Mouse (Mus musculus): ENCODE results near the gene Scaf4. TPM values are rescaled to one million over a fixed set of nuclear protein-coding genes. Genes with fewer than 3 reads are reported as not detected.
"Not testable (repeated sequence)": the region's sequence is repeated elsewhere in the genome, so short reads cannot be mapped to it uniquely, and the experiment has no call there.

Gene Scaf4
- polyA plus RNA-seq, 1 experiment from 2014 or later, result 34.7 TPM

- no peaks in the 10 kb centered on the region for H3K27me3 ChIP-seq (replicated peaks)
- 94% methylated on average over 7 of the region's 7 CpGs for WGBS
- no peak for ATAC-seq (ENCODE audit: low FRiP score, low read depth)
- no peaks in the 10 kb centered on the region for H3K4me1 ChIP-seq
- H3K9ac ChIP-seq, result no peak overlapping the region
- peaks cover 60% of the 10 kb centered on the region for H3K36me3 ChIP-seq
- H3K9me3 ChIP-seq, result no peaks in the 10 kb centered on the region
- H3K27ac ChIP-seq, result no peak overlapping the region
- H3K4me2 ChIP-seq (replicated peaks), result no peak overlapping the region
- H3K4me3 ChIP-seq, result no peak overlapping the region
Measured at GRCm38 (mm10) chr16:90258950-90259349, 25.4 kb downstream of the Scaf4 start.

GRCm38 (mm10) chr16:90252521-90252920 is 31.8 kb downstream of the Scaf4 start:
- H3K36me3 ChIP-seq, result peaks cover 65% of the 10 kb centered on the region
- no peak overlapping the region for H3K4me3 ChIP-seq
- H3K4me2 ChIP-seq (replicated peaks), result no peak overlapping the region
- no peak overlapping the region for H3K27ac ChIP-seq
- WGBS, result 88% methylated on average over 2 of the region's 2 CpGs
- H3K27me3 ChIP-seq (replicated peaks), result no peaks in the 10 kb centered on the region
- H3K9ac ChIP-seq, result no peak overlapping the region
- no peak for ATAC-seq (ENCODE audit: low FRiP score, low read depth)
- no peaks in the 10 kb centered on the region for H3K9me3 ChIP-seq
- H3K4me1 ChIP-seq, result no peaks in the 10 kb centered on the region

- peaks cover 63% of the 10 kb centered on the region for H3K36me3 ChIP-seq
- not testable (repeated sequence) for H3K4me2 ChIP-seq (replicated peaks); H3K9me3 ChIP-seq; H3K4me3 ChIP-seq; H3K27me3 ChIP-seq (replicated peaks); ATAC-seq (ENCODE audit: low FRiP score, low read depth); H3K9ac ChIP-seq; H3K27ac ChIP-seq; H3K4me1 ChIP-seq
- WGBS, result 86% methylated on average over 3 of the region's 3 CpGs
Measured at GRCm38 (mm10) chr16:90251256-90251655, 33.0 kb downstream of the Scaf4 start.

- Histone ChIP-seq H3K9ac (no peak overlapping the region), H3K27me3 (replicated peaks) (no peaks in the 10 kb centered on the region), H3K4me1 (no peaks in the 10 kb centered on the region), H3K4me2 (replicated peaks) (no peak overlapping the region), H3K4me3 (no peak overlapping the region), H3K36me3 (peaks cover 74% of the 10 kb centered on the region), H3K27ac (no peak overlapping the region), H3K9me3 (no peaks in the 10 kb centered on the region)
- WGBS, result 91% methylated on average over 7 of the region's 7 CpGs
- no peak for ATAC-seq (ENCODE audit: low FRiP score, low read depth)
Measured at GRCm38 (mm10) chr16:90250099-90250498, 34.2 kb downstream of the Scaf4 start.

- Histone ChIP-seq H3K27me3 (replicated peaks) (no peaks in the 10 kb centered on the region), H3K4me2 (replicated peaks) (no peak overlapping the region), H3K9ac (no peak overlapping the region), H3K9me3 (no peaks in the 10 kb centered on the region), H3K4me1 (no peaks in the 10 kb centered on the region), H3K27ac (no peak overlapping the region), H3K36me3 (peaks cover 72% of the 10 kb centered on the region), H3K4me3 (no peak overlapping the region)
- WGBS, result 74% methylated on average over 17 of the region's 17 CpGs
- ATAC-seq (ENCODE audit: low FRiP score, low read depth), result no peak
Measured at GRCm38 (mm10) chr16:90242426-90243304, 41.6 kb downstream of the Scaf4 start.

- Histone ChIP-seq H3K27ac (no peak overlapping the region), H3K9ac (no peak overlapping the region), H3K4me3 (no peak overlapping the region), H3K4me1 (no peaks in the 10 kb centered on the region), H3K9me3 (no peaks in the 10 kb centered on the region), H3K36me3 (peaks cover 66% of the 10 kb centered on the region), H3K27me3 (replicated peaks) (no peaks in the 10 kb centered on the region), H3K4me2 (replicated peaks) (no peak overlapping the region)
- WGBS, result 84% methylated on average over 4 of the region's 4 CpGs
- ATAC-seq (ENCODE audit: low FRiP score, low read depth), result no peak
Measured at GRCm38 (mm10) chr16:90241875-90242274, 42.4 kb downstream of the Scaf4 start.

GRCm38 (mm10) chr16:90239128-90239746 is 45.1 kb downstream of the Scaf4 start:
- Histone ChIP-seq H3K9ac (no peak overlapping the region), H3K27ac (no peak overlapping the region), H3K4me1 (no peaks in the 10 kb centered on the region), H3K9me3 (no peaks in the 10 kb centered on the region), H3K36me3 (peaks cover 43% of the 10 kb centered on the region), H3K27me3 (replicated peaks) (no peaks in the 10 kb centered on the region), H3K4me3 (no peak overlapping the region), H3K4me2 (replicated peaks) (no peak overlapping the region)
- ATAC-seq (ENCODE audit: low FRiP score, low read depth), result no peak
- WGBS, result 90% methylated on average over 6 of the region's 6 CpGs

GRCm38 (mm10) chr16:90235188-90235587 is 49.1 kb downstream of the Scaf4 start:
- H3K9me3 ChIP-seq, result no peaks in the 10 kb centered on the region
- H3K27ac ChIP-seq, result no peak overlapping the region
- no peaks in the 10 kb centered on the region for H3K4me1 ChIP-seq
- no peak overlapping the region for H3K4me3 ChIP-seq
- H3K36me3 ChIP-seq, result peaks cover 13% of the 10 kb centered on the region
- H3K9ac ChIP-seq, result no peak overlapping the region
- no peak for ATAC-seq (ENCODE audit: low FRiP score, low read depth)
- 94% methylated on average over 3 of the region's 3 CpGs for WGBS
- no peak overlapping the region for H3K4me2 ChIP-seq (replicated peaks)
- no peaks in the 10 kb centered on the region for H3K27me3 ChIP-seq (replicated peaks)

GRCm38 (mm10) chr16:90234617-90235016 is 49.7 kb downstream of the Scaf4 start:
- no peaks in the 10 kb centered on the region for H3K4me1 ChIP-seq
- WGBS, result 78% methylated on average over 6 of the region's 6 CpGs
- H3K4me3 ChIP-seq, result no peak overlapping the region
- H3K9me3 ChIP-seq, result no peaks in the 10 kb centered on the region
- ATAC-seq (ENCODE audit: low FRiP score, low read depth), result no peak
- no peak overlapping the region for H3K9ac ChIP-seq
- H3K27me3 ChIP-seq (replicated peaks), result no peaks in the 10 kb centered on the region
- H3K36me3 ChIP-seq, result peaks cover 14% of the 10 kb centered on the region
- H3K27ac ChIP-seq, result no peak overlapping the region
- no peak overlapping the region for H3K4me2 ChIP-seq (replicated peaks)

- no peaks in the 10 kb centered on the region for H3K27me3 ChIP-seq (replicated peaks)
- no peak overlapping the region for H3K27ac ChIP-seq
- H3K4me2 ChIP-seq (replicated peaks), result no peak overlapping the region
- H3K9ac ChIP-seq, result no peak overlapping the region
- peaks cover 15% of the 10 kb centered on the region for H3K36me3 ChIP-seq
- no peaks in the 10 kb centered on the region for H3K4me1 ChIP-seq
- WGBS, result 93% methylated on average over 10 of the region's 10 CpGs
- ATAC-seq (ENCODE audit: low FRiP score, low read depth), result no peak
- no peak overlapping the region for H3K4me3 ChIP-seq
- no peaks in the 10 kb centered on the region for H3K9me3 ChIP-seq
Measured at GRCm38 (mm10) chr16:90233702-90234101, 50.6 kb downstream of the Scaf4 start.

GRCm38 (mm10) chr16:90231302-90231701 is 53.0 kb downstream of the Scaf4 start:
- Histone ChIP-seq H3K4me2 (replicated peaks) (no peak overlapping the region), H3K27ac (no peak overlapping the region), H3K4me3 (no peak overlapping the region), H3K36me3 (peaks cover 28% of the 10 kb centered on the region), H3K27me3 (replicated peaks) (no peaks in the 10 kb centered on the region), H3K9me3 (no peaks in the 10 kb centered on the region), H3K9ac (no peak overlapping the region), H3K4me1 (no peaks in the 10 kb centered on the region)
- no peak for ATAC-seq (ENCODE audit: low FRiP score, low read depth)
- 92% methylated on average over 7 of the region's 7 CpGs for WGBS

- no peaks in the 10 kb centered on the region for H3K4me1 ChIP-seq
- no peak overlapping the region for H3K27ac ChIP-seq
- no peaks in the 10 kb centered on the region for H3K9me3 ChIP-seq
- no peak overlapping the region for H3K9ac ChIP-seq
- ATAC-seq (ENCODE audit: low FRiP score, low read depth), result no peak
- WGBS, result 86% methylated on average over 6 of the region's 6 CpGs
- H3K27me3 ChIP-seq (replicated peaks), result no peaks in the 10 kb centered on the region
- no peak overlapping the region for H3K4me3 ChIP-seq
- no peak overlapping the region for H3K4me2 ChIP-seq (replicated peaks)
- peaks cover 40% of the 10 kb centered on the region for H3K36me3 ChIP-seq
Measured at GRCm38 (mm10) chr16:90229897-90230296, 54.4 kb downstream of the Scaf4 start.

Data from neural tube, embryonic 12.5 days (tissue).